Mouse (Mus musculus) G1E (cell line): ENCODE results near the gene Myb. TPM values are rescaled to one million over a fixed set of nuclear protein-coding genes. Genes with fewer than 3 reads are reported as not detected.

Experiments
- ATAC-seq: 2 replicates; pipeline ENCODE4 v1.8.0; 2016; ENCODE audit warnings: mild to moderate bottlenecking; ENCODE audit not compliant: insufficient number of reproducible peaks, poor library complexity, low FRiP score, severe bottlenecking; ENCODE audit errors: extremely low read depth
- DNase-seq: peaks from one replicate; pipeline ENCODE4 v3.0.0; 2012; ENCODE audit warnings: low spot score
- H3K27me3 ChIP-seq: 2 replicates; pipeline ENCODE4 v1.6.1; 2012; ENCODE audit warnings: mild to moderate bottlenecking, low read length, inconsistent platforms; ENCODE audit not compliant: insufficient read depth
- H3K36me3 ChIP-seq: replicated peaks from 2 replicates; pipeline ENCODE3; 2012; ENCODE audit warnings: mild to moderate bottlenecking, inconsistent platforms
- H3K4me1 ChIP-seq: 2 replicates; pipeline ENCODE4 v1.6.1; 2012; ENCODE audit warnings: low read depth, low read length, inconsistent platforms, mixed read lengths; ENCODE audit not compliant: insufficient read depth
- H3K4me3 ChIP-seq: 2 replicates; pipeline ENCODE4 v1.5.1; 2012; ENCODE audit warnings: low read depth, mild to moderate bottlenecking, inconsistent platforms, low read length, moderate library complexity, mixed read lengths
- H3K9me3 ChIP-seq: replicated peaks from 2 replicates; pipeline ENCODE4 v1.6.1; 2012; ENCODE audit warnings: inconsistent platforms
- CTCF ChIP-seq: IDR thresholded peaks from 2 replicates; pipeline ENCODE4 v1.5.1; 2012; ENCODE audit warnings: low read depth, low read length, inconsistent platforms, mixed read lengths
- GATA1 ChIP-seq: IDR thresholded peaks from 2 replicates; pipeline ENCODE4 v1.6.1; 2012; ENCODE audit warnings: borderline replicate concordance, low read length, inconsistent platforms, mixed read lengths
- GATA2 ChIP-seq: IDR thresholded peaks from 2 replicates; pipeline ENCODE4 v1.6.1; 2012; ENCODE audit warnings: low read depth, low read length, inconsistent platforms, borderline replicate concordance
- POLR2AphosphoS5 ChIP-seq: IDR thresholded peaks from 2 replicates; pipeline ENCODE4 v1.6.1; 2012; ENCODE audit warnings: low read depth, low read length, inconsistent platforms; ENCODE audit not compliant: insufficient replicate concordance
- TAL1 ChIP-seq: conservative IDR thresholded peaks from 2 replicates; pipeline ENCODE4 v1.6.1; 2012; ENCODE audit warnings: low read depth, low read length, inconsistent platforms, mixed read lengths
- polyA plus RNA-seq: library from polyadenylated mRNA; stranded (reverse); fragments of >175 nt; gene quantifications from 2 replicates; pipeline ENCODE4 v1.2.3, GENCODE M21; 2012
- total RNA-seq, 2 experiments: library from RNA; stranded (forward) in 1 of 2; stranded (reverse) in 1 of 2; fragments of 200-1000 nt in 1 of 2; fragments of >200 nt in 1 of 2; fragmentation: Nextera tagmentation in 1 of 2; gene quantifications; 2 replicates each; pipeline ENCODE4 v1.2.3; 2014 to 2017

The Myb gene
- total and polyA plus RNA-seq, 3 experiments, result 49.3 to 399 (median 268) TPM

DNA sequence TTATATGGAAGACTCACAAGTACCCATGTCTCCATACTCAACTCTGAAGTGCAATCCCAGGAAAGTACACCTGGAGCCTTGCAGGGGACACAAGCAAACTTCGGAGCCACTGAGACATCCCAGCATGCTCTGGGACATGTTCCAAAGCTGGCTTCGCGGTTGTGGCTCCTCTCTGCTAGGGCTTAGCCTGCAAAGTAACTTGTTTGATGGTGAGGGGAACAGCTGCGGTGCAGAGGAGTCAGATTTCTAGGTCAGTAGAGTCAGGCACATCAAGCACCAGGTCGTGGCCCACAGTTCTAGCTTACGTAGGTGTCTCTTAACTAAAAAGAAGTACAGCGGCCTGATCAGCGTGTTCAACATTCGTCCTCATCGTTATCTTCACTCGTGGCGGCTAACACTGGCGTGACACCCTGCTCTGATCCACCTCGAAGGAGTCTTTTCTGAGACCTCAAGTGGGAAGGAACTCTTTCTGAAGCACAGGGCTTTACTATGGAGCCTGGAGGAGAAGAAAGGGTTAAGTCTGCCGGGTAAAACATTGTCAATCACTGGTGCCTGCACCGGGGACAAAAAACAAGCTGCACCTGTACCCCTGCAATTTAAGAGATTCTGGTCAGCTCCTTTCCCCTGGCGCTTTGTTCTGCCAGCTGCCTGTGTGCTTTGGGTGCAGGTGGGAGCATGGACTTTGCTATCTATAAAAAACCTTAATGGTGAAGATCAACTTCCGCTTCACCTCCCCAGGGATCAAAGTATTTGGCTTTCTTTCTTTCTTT, 68.1 kb downstream of the Myb start:
- no peak overlapping the region for H3K4me3 ChIP-seq
- DNase-seq (no peak), ATAC-seq (no peak)
- no peak for TF ChIP-seq CTCF
- no peak for TF ChIP-seq POLR2AphosphoS5
- TF ChIP-seq GATA2, result no peak
- TF ChIP-seq GATA1, result no peak
- no peak for TF ChIP-seq TAL1
- H3K4me1 ChIP-seq, result peaks cover 13% of the 10 kb centered on the region
- H3K27me3 ChIP-seq, result peaks cover 31% of the 10 kb centered on the region
- peaks cover 3% of the 10 kb centered on the region for H3K9me3 ChIP-seq
- H3K36me3 ChIP-seq, result no peaks in the 10 kb centered on the region

DNA sequence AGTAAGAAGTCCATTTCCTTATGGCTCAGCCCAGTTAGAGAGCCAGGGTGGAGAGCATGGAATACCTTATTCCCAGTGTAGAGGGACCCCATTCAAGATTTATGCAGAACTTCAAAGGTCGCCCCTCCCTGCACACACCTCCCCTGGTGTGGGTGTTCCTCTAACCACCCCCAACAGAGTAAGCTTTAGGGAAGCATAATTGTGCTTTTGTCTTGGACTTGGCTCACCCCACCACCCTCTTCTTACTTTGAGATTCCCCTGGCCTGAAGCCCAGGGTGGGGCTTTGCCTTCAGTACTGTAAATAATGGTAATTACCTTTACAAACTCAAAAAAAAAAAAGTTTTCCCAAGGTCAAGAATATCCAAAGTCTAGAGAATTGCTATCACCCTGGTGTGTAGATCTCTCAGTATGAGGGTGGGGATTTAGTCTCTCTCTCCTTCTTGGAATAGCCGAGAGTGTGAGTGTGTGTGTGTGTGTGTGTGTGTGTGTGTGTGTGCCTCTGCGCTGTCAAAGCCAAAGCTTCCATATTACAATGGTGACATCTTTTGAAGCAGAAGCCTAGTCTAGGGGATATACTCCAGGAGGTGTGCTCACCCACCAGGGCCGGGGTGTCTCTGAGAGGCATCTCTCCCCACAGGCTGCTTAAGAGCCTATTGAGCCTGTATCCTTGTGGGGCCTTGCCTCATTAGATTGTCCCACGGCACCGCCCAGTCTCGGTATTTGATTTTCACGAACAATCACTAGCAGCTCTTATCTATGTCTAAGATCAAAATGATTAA, 69.7 kb downstream of the Myb start:
- peaks cover 13% of the 10 kb centered on the region for H3K4me1 ChIP-seq
- peaks cover 31% of the 10 kb centered on the region for H3K27me3 ChIP-seq
- H3K9me3 ChIP-seq, result peaks cover 3% of the 10 kb centered on the region
- no peak for TF ChIP-seq CTCF
- TF ChIP-seq GATA1, result no peak
- no peak for TF ChIP-seq TAL1
- TF ChIP-seq POLR2AphosphoS5, result no peak
- TF ChIP-seq GATA2, result no peak
- no peak overlapping the region for H3K4me3 ChIP-seq
- H3K36me3 ChIP-seq, result no peaks in the 10 kb centered on the region
- ATAC-seq (no peak), DNase-seq (no peak)

DNA sequence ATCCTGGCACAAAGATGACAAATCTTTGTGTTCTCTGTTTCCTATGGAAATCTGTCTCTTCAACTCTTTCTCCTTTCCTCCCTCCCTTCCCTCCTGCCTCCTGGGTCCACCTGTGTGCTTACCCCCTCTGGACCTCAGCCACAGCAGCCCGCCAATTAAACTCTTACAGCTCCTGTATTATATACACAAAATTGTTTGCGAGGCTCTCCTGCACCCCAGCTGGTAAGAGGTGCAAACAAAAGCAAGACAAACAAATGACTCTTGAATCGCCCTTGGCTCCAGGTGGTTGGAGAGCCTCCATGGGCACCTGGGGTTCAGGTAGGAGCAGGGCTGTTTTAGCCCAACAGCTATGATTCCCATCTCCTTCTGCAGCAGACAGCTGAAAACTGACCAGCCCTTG, 71.2 kb downstream of the Myb start:
- Histone ChIP-seq H3K4me3 (no peak overlapping the region), H3K9me3 (peaks cover 3% of the 10 kb centered on the region), H3K36me3 (no peaks in the 10 kb centered on the region), H3K27me3 (peaks cover 28% of the 10 kb centered on the region), H3K4me1 (peaks cover 14% of the 10 kb centered on the region)
- TF ChIP-seq TAL1, result no peak
- no peak for TF ChIP-seq POLR2AphosphoS5
- TF ChIP-seq CTCF, result no peak
- no peak for TF ChIP-seq GATA2
- no peak for TF ChIP-seq GATA1
- DNase-seq (no peak), ATAC-seq (no peak)

DNA sequence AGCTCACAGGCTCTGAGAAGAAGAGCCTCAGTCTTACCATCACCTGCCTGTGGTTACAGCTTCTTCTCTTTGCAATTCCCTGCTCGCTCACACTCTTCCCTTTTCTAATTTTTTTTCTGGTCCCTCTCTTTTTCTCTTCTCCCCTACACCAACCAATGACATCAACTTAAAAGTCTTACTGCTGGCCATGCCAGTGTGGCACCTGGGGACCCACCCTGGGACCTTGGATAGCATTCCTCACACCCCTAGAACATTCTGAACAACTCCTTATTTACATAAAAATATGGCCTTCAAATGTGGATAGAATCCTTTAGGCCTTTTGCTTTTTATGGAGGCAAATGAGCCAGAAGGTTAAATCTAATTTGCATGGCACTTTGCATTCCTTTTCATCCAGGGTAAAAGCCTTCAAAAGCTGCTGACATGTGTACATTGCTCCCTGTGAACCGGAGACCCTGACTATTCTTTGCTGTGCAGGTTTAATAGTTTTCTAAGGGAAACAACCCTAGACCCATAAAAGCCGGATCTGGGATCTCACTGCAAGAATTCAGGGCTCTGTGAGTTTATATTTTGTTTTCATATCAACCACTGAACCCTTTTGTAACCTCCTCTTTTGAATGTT, 73.1 kb downstream of the Myb start:
- no peak overlapping the region for H3K4me3 ChIP-seq
- no peaks in the 10 kb centered on the region for H3K36me3 ChIP-seq
- no peak for ATAC-seq
- H3K9me3 ChIP-seq, result peaks cover 3% of the 10 kb centered on the region
- peaks cover 20% of the 10 kb centered on the region for H3K27me3 ChIP-seq
- no peak for DNase-seq
- peaks cover 22% of the 10 kb centered on the region for H3K4me1 ChIP-seq
- TF ChIP-seq GATA2 (no peak), POLR2AphosphoS5 (no peak), GATA1 (no peak), CTCF (no peak), TAL1 (no peak)

DNA sequence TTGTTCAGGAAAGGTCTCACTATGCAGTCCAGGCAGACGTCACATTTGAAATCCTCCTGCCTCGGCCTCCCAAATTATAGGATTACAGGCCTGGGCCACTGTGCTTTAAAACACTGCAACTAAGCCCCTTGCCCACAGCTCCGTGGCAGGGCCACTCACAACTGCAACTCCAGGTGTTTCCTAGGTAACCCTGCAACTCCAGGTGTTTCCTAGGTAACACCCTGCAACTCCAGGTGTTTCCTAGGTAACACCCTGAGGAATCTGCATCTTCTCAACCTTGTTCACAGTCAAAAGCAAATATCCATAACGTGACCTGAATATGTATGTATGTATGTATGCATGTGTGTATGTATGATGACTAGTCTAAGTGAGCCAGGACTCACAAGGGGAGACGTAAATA, 75.7 kb downstream of the Myb start:
- Histone ChIP-seq H3K4me1 (peaks cover 18% of the 10 kb centered on the region), H3K27me3 (peaks cover 10% of the 10 kb centered on the region), H3K9me3 (peaks cover 1% of the 10 kb centered on the region), H3K4me3 (no peak overlapping the region), H3K36me3 (peaks cover 4% of the 10 kb centered on the region)
- no peak for DNase-seq
- no peak for TF ChIP-seq GATA1
- no peak for TF ChIP-seq CTCF
- TF ChIP-seq TAL1, result no peak
- no peak for TF ChIP-seq POLR2AphosphoS5
- no peak for TF ChIP-seq GATA2
- no peak for ATAC-seq
